Mouse (Mus musculus): ENCODE results near the gene Tcp11l2. TPM values are rescaled to one million over a fixed set of nuclear protein-coding genes. Genes with fewer than 3 reads are reported as not detected.
A peak's percentile ranks its signal among the peaks of the same experiment; 100 is the strongest.

Gene Tcp11l2
- polyA plus RNA-seq, 1 experiment = 18.2 TPM

GRCm38 (mm10) chr10:84532911-84533882 is 43.2 kb upstream of the Tcp11l2 start:
- peaks cover 1% of the 10 kb centered on the region; the same call in 1 of the 2 replicates for H3K36me3 ChIP-seq (ENCODE audit: control insufficient read depth, insufficient read depth, low read length)
- H3K27me3 ChIP-seq (ENCODE audit: control insufficient read depth, insufficient read depth, low read length) = no peaks in the 10 kb centered on the region
- H3K4me1 ChIP-seq (ENCODE audit: control insufficient read depth, insufficient read depth, low read length) = peaks cover 15% of the 10 kb centered on the region
- 0 out of 2 replicates have a peak, but pooled peaks have one; percentile 10 for TF ChIP-seq POLR2A (IDR thresholded peaks at IDR 0.05; ENCODE audit: control insufficient read depth, low read depth, low read length)
- TF ChIP-seq CTCF (IDR thresholded peaks at IDR 0.05; ENCODE audit: control insufficient read depth, insufficient read depth, insufficient replicate concordance, low read depth, low read length) = no peak
- H3K27ac ChIP-seq (ENCODE audit: control insufficient read depth, insufficient read depth, low read depth, low read length) = peak overlapping the region; percentile 57
- peak overlapping the region; percentile 97 for H3K4me3 ChIP-seq (ENCODE audit: control insufficient read depth, low read depth, low read length)

GRCm38 (mm10) chr10:84533912-84534671 is 42.3 kb upstream of the Tcp11l2 start, which contains the start of gene Ckap4:
Ckap4 (minus strand) TSS chr10:84534062.
- TF ChIP-seq CTCF (IDR thresholded peaks at IDR 0.05; ENCODE audit: control insufficient read depth, insufficient read depth, insufficient replicate concordance, low read depth, low read length) = no peak
- peak; percentile 31 for TF ChIP-seq POLR2A (IDR thresholded peaks at IDR 0.05; ENCODE audit: control insufficient read depth, low read depth, low read length)

GRCm38 (mm10) chr10:84535458-84535857 is 41.0 kb upstream of the Tcp11l2 start:
- H3K36me3 ChIP-seq (ENCODE audit: control insufficient read depth, insufficient read depth, low read length) = peaks cover 1% of the 10 kb centered on the region; the same call in 1 of the 2 replicates
- H3K27ac ChIP-seq (ENCODE audit: control insufficient read depth, insufficient read depth, low read depth, low read length) = no peak overlapping the region
- no peaks in the 10 kb centered on the region for H3K27me3 ChIP-seq (ENCODE audit: control insufficient read depth, insufficient read depth, low read length)
- TF ChIP-seq POLR2A (IDR thresholded peaks at IDR 0.05; ENCODE audit: control insufficient read depth, low read depth, low read length) (no peak), CTCF (IDR thresholded peaks at IDR 0.05; ENCODE audit: control insufficient read depth, insufficient read depth, insufficient replicate concordance, low read depth, low read length) (no peak)
- H3K4me1 ChIP-seq (ENCODE audit: control insufficient read depth, insufficient read depth, low read length) = peaks cover 15% of the 10 kb centered on the region
- no peak overlapping the region for H3K4me3 ChIP-seq (ENCODE audit: control insufficient read depth, low read depth, low read length)

More at GRCm38 (mm10) chr10:84533912-84534671, 42.3 kb upstream of the Tcp11l2 start, which contains the start of gene Ckap4:
- Histone ChIP-seq H3K4me1 (ENCODE audit: control insufficient read depth, insufficient read depth, low read length) (peaks cover 15% of the 10 kb centered on the region), H3K27ac (ENCODE audit: control insufficient read depth, insufficient read depth, low read depth, low read length) (peak within 1 kb of the TSS; percentile 57), H3K27me3 (ENCODE audit: control insufficient read depth, insufficient read depth, low read length) (no peaks in the 10 kb centered on the region), H3K36me3 (ENCODE audit: control insufficient read depth, insufficient read depth, low read length) (peaks cover 1% of the 10 kb centered on the region; the same call in 1 of the 2 replicates), H3K4me3 (ENCODE audit: control insufficient read depth, low read depth, low read length) (peak within 1 kb of the TSS; percentile 97)

GRCm38 (mm10) chr10:84535859-84536258 is 40.6 kb upstream of the Tcp11l2 start:
- no peak overlapping the region for H3K4me3 ChIP-seq (ENCODE audit: control insufficient read depth, low read depth, low read length)

GRCm38 (mm10) chr10:84539651-84540050 is 36.8 kb upstream of the Tcp11l2 start:
- no peaks in the 10 kb centered on the region for H3K27me3 ChIP-seq (ENCODE audit: control insufficient read depth, insufficient read depth, low read length)
- no peaks in the 10 kb centered on the region for H3K36me3 ChIP-seq (ENCODE audit: control insufficient read depth, insufficient read depth, low read length)
- no peak overlapping the region for H3K27ac ChIP-seq (ENCODE audit: control insufficient read depth, insufficient read depth, low read depth, low read length)
- TF ChIP-seq CTCF (IDR thresholded peaks at IDR 0.05; ENCODE audit: control insufficient read depth, insufficient read depth, insufficient replicate concordance, low read depth, low read length) = no peak
- TF ChIP-seq POLR2A (IDR thresholded peaks at IDR 0.05; ENCODE audit: control insufficient read depth, low read depth, low read length) = no peak
- no peaks in the 10 kb centered on the region; the same call in none of the 2 replicates for H3K4me1 ChIP-seq (ENCODE audit: control insufficient read depth, insufficient read depth, low read length)
- no peak overlapping the region for H3K4me3 ChIP-seq (ENCODE audit: control insufficient read depth, low read depth, low read length)

More at GRCm38 (mm10) chr10:84535859-84536258, 40.6 kb upstream of the Tcp11l2 start:
- peaks cover 1% of the 10 kb centered on the region; the same call in 1 of the 2 replicates for H3K36me3 ChIP-seq (ENCODE audit: control insufficient read depth, insufficient read depth, low read length)
- no peak overlapping the region for H3K27ac ChIP-seq (ENCODE audit: control insufficient read depth, insufficient read depth, low read depth, low read length)
- no peak for TF ChIP-seq POLR2A (IDR thresholded peaks at IDR 0.05; ENCODE audit: control insufficient read depth, low read depth, low read length)
- no peak for TF ChIP-seq CTCF (IDR thresholded peaks at IDR 0.05; ENCODE audit: control insufficient read depth, insufficient read depth, insufficient replicate concordance, low read depth, low read length)
- H3K27me3 ChIP-seq (ENCODE audit: control insufficient read depth, insufficient read depth, low read length) = no peaks in the 10 kb centered on the region
- peaks cover 15% of the 10 kb centered on the region for H3K4me1 ChIP-seq (ENCODE audit: control insufficient read depth, insufficient read depth, low read length)

GRCm38 (mm10) chr10:84542802-84543658 is 33.4 kb upstream of the Tcp11l2 start:
- H3K27ac ChIP-seq (ENCODE audit: control insufficient read depth, insufficient read depth, low read depth, low read length) = no peak overlapping the region
- H3K4me1 ChIP-seq (ENCODE audit: control insufficient read depth, insufficient read depth, low read length) = no peaks in the 10 kb centered on the region
- no peaks in the 10 kb centered on the region for H3K27me3 ChIP-seq (ENCODE audit: control insufficient read depth, insufficient read depth, low read length)
- TF ChIP-seq CTCF (IDR thresholded peaks at IDR 0.05; ENCODE audit: control insufficient read depth, insufficient read depth, insufficient replicate concordance, low read depth, low read length) (no peak), POLR2A (IDR thresholded peaks at IDR 0.05; ENCODE audit: control insufficient read depth, low read depth, low read length) (no peak)
- H3K4me3 ChIP-seq (ENCODE audit: control insufficient read depth, low read depth, low read length) = no peak overlapping the region
- no peaks in the 10 kb centered on the region for H3K36me3 ChIP-seq (ENCODE audit: control insufficient read depth, insufficient read depth, low read length)
